Mouse (Mus musculus) lung, postnatal 0 days (tissue): ENCODE data around the gene 1700011L22Rik. TPM values are rescaled to one million over a fixed set of nuclear protein-coding genes. Genes with fewer than 3 reads are reported as not detected.

Experiments
- ATAC-seq: fragments of 200-750 bp; cut with Nextera tagmentation; 2 replicates; pipeline ENCODE4 v1.8.0; 2017; ENCODE audit warnings: moderate library complexity
- DNase-seq: peaks from one replicate; pipeline ENCODE4 v3.0.0-alpha.2; 2016; ENCODE audit warnings: low spot score
- H3K27ac ChIP-seq: fragments of 300-500 bp; sonication (generic); 2 replicates; pipeline ENCODE4 v1.5.1; 2014; ENCODE audit warnings: antibody characterized with exemption, mild to moderate bottlenecking, low read length, mixed read lengths
- H3K27me3 ChIP-seq: fragments of 300-500 bp; sonication (generic); replicated peaks from 2 replicates; pipeline ENCODE4 v1.6.1; 2014; ENCODE audit warnings: low read length, mixed read lengths; ENCODE audit not compliant: insufficient read depth
- H3K36me3 ChIP-seq: fragments of 300-500 bp; sonication (generic); 2 replicates; pipeline ENCODE4 v1.6.1; 2014; ENCODE audit warnings: low read length, mixed read lengths; ENCODE audit not compliant: insufficient read depth
- H3K4me1 ChIP-seq: fragments of 300-500 bp; sonication (generic); 2 replicates; pipeline ENCODE4 v1.6.1; 2014; ENCODE audit warnings: antibody characterized with exemption, low read depth, low read length, mixed read lengths; ENCODE audit not compliant: insufficient read depth
- H3K4me2 ChIP-seq: fragments of 300-500 bp; sonication (generic); replicated peaks from 2 replicates; pipeline ENCODE4 v1.6.1; 2014; ENCODE audit warnings: low read depth, mild to moderate bottlenecking, low read length, moderate library complexity, mixed read lengths
- H3K4me3 ChIP-seq: fragments of 300-500 bp; sonication (generic); 2 replicates; pipeline ENCODE4 v1.5.1; 2014; ENCODE audit warnings: low read depth, low read length
- H3K9ac ChIP-seq: fragments of 300-500 bp; sonication (generic); replicated peaks from 2 replicates; pipeline ENCODE4 v1.6.1; 2014; ENCODE audit warnings: low read depth, mild to moderate bottlenecking
- H3K9me3 ChIP-seq: fragments of 300-500 bp; sonication (generic); 2 replicates; pipeline ENCODE4 v1.6.1; 2016; ENCODE audit warnings: low read length, mixed read lengths
- CTCF ChIP-seq: IDR thresholded peaks from 2 replicates; pipeline ENCODE4 v1.5.1; 2016; ENCODE audit warnings: antibody characterized with exemption, mild to moderate bottlenecking
- EP300 ChIP-seq: IDR thresholded peaks from 2 replicates; pipeline ENCODE4 v1.6.1; 2016; ENCODE audit warnings: antibody characterized with exemption, mild to moderate bottlenecking, control low read depth
- whole genome bisulfite sequencing: fragments of 180-500 bp; shearing (Covaris S2); extraction: QIAGEN DNeasy Blood & Tissue Kit; methylation state at CpG from one replicate; pipeline ENCODE4 v1.1.7; 2014; 5-methylcytosine and 5-hydroxymethylcytosine counted together
- polyA plus RNA-seq: library from polyadenylated mRNA; unstranded; fragments of >200 nt; fragmentation: Nextera tagmentation; extraction: Ambion mirVana; gene quantifications from 2 replicates; pipeline ENCODE4 v1.2.1, GENCODE M21; 2015

The 1700011L22Rik gene
- polyA plus RNA-seq, 1 experiment from 2014 or later = not detected

DNA sequence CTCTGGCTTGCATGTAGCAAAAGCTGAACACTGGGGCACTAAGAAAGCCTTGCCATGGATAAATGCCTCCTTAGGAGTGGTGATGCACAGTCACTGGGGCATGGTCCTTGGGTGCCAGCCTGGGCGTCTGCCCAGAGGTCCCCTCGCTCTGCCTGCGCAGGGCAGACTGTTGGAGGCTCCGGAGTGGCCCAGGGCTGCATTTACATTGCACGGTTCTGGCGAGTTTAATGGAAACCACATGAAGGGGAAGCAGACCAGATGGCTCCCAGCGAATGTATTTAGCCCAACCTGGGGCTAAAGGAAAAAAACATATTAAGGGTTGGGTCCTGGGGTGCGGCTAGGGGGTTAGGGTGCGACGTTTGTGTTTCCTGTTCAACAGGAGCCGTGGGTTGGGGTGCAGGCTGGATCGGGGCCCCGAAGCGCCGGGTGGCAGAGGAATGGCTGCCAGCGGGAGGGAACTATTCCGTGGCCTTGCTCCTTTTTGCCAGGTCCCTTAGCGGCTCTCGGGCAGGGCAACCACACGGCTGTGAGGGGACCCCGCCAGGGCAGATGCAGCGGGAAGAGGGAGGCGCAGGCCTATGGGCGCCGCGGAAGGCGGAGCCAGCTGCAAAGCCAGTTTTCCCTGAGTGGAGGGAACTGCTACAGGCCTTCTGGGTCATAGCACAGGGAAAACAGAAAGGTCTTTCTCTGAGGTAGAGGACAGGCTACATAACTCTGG lies 38.6 kb downstream of the 1700011L22Rik start:
- peaks cover 5% of the 10 kb centered on the region; the same call in 1 of the 2 replicates for H3K4me1 ChIP-seq
- DNase-seq = peak; percentile 58
- H3K27me3 ChIP-seq = no peaks in the 10 kb centered on the region
- no peak for TF ChIP-seq EP300
- no peak for TF ChIP-seq CTCF
- H3K4me3 ChIP-seq = peak overlapping the region; percentile 34
- peak overlapping the region; percentile 71 for H3K4me2 ChIP-seq
- H3K27ac ChIP-seq = peak overlapping the region; percentile 78
- peak overlapping the region; percentile 64 for H3K9ac ChIP-seq
- ATAC-seq = peak; percentile 69
- H3K9me3 ChIP-seq = no peaks in the 10 kb centered on the region
- no peaks in the 10 kb centered on the region for H3K36me3 ChIP-seq
- 11% methylated on average over 27 of the region's 27 CpGs for WGBS

DNA sequence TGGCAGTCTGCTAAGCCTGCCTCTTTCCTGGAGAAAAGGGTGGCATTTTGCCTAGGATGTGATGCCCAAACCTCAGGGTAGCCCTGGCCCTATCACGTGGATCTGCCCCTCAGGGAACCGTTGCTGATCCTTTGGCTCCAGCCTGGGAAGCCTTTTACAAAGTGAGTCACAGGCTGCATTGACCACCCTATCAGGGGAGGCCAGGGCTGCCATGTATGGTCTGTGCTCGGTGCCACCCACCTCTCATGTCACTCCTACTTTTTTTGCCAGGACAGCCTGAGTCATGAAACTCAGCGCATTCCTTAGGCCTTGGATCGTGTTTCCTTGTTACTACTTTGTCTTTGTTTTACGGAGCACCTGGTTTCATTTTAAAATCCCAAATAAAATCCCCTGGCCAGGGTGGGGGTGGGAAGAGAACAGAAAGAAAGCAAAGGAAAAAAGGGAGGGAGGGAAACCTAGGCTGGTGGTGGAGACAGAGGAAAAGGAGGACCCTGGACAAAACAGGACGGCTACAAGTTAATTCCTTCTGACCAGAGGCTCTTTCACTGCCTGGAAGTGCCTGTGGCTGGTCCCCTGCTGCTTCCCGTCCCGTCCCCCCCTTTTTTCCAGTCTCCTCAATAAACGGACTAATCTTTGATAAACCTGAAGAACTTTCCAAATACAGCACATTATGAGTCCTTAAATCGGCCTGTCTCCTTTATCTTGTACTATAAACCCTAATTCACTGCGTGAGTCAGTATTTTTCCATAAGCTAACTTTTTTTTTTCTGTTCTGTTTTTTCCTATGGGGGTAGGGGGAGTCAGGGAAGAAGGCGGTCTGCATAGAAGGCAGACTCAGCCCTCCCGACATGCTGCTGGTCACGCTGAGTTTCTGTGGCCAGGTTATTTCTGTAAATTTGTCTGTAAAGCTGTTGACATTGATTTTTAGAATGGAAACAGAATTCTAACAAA lies 39.4 kb downstream of the 1700011L22Rik start:
- H3K36me3 ChIP-seq = no peaks in the 10 kb centered on the region
- H3K27ac ChIP-seq = peak overlapping the region; percentile 78
- peak overlapping the region; percentile 71 for H3K4me2 ChIP-seq
- DNase-seq = peak; percentile 93
- TF ChIP-seq CTCF = no peak
- TF ChIP-seq EP300 = 0 out of 2 replicates have a peak, but pooled peaks have one; percentile 17
- H3K4me3 ChIP-seq = peak overlapping the region; percentile 14; the same call in 1 of the 2 replicates
- peaks cover 5% of the 10 kb centered on the region; the same call in 1 of the 2 replicates for H3K4me1 ChIP-seq
- no peaks in the 10 kb centered on the region for H3K27me3 ChIP-seq
- peak; percentile 94 for ATAC-seq
- H3K9me3 ChIP-seq = no peaks in the 10 kb centered on the region
- WGBS = 14% methylated on average over 15 of the region's 15 CpGs
- H3K9ac ChIP-seq = no peak overlapping the region

DNA sequence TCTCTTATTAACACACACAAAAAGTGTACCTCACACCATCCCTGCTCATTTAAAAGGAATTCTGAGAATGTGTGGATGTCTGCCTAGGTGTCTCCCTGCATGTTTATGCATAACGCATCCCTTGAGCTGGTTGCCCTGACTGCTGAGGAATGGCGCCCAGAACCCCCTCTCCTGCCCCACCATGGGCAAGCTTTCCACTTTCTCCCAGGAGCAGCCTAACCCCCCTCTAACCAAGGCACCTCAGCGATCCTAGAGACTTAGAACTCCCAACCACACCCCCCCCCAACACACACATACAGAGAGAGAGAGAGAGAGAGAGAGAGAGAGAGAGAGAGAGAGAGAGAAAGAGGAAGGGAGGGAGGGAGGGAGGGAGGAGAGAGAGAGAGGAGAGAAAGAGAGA lies 40.2 kb downstream of the 1700011L22Rik start:
- WGBS = 56% methylated on average over 3 of the region's 3 CpGs
- no peak for TF ChIP-seq EP300
- TF ChIP-seq CTCF = no peak
- Histone ChIP-seq H3K9ac (no peak overlapping the region), H3K27ac (no peak overlapping the region), H3K4me3 (no peak overlapping the region), H3K36me3 (no peaks in the 10 kb centered on the region), H3K4me1 (peaks cover 5% of the 10 kb centered on the region; the same call in 1 of the 2 replicates), H3K4me2 (0 out of 2 replicates have a peak overlapping the region, but pooled peaks have one; percentile 71), H3K27me3 (no peaks in the 10 kb centered on the region), H3K9me3 (no peaks in the 10 kb centered on the region)
- ATAC-seq (no peak), DNase-seq (no peak)

DNA sequence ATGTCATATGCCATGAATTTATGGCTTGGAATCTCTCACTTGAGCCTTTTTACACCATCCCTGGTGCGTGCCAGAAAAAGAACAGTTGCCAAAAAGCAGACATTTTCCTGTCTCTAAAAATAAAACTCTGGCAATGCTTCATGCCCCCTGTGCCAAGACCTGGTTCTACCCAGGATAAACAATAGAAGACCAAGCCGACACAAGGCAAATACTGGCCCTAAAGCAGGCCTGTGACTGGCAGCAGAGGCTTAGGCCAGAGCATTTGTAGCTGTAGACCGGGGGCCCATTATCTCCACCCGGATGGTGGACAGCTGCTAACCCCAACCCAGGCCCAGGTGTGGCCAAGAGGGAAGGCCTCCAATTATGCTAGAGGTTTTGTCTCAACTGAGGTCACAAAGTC lies 41.5 kb downstream of the 1700011L22Rik start:
- Histone ChIP-seq H3K27me3 (no peaks in the 10 kb centered on the region), H3K27ac (no peak overlapping the region), H3K36me3 (no peaks in the 10 kb centered on the region), H3K4me1 (peaks cover 5% of the 10 kb centered on the region; the same call in 1 of the 2 replicates), H3K9ac (no peak overlapping the region), H3K9me3 (no peaks in the 10 kb centered on the region), H3K4me3 (no peak overlapping the region), H3K4me2 (no peak overlapping the region)
- DNase-seq = peak; percentile 23
- no peak for ATAC-seq
- TF ChIP-seq CTCF = no peak
- no peak for TF ChIP-seq EP300
- WGBS = 52% methylated on average over 4 of the region's 4 CpGs

DNA sequence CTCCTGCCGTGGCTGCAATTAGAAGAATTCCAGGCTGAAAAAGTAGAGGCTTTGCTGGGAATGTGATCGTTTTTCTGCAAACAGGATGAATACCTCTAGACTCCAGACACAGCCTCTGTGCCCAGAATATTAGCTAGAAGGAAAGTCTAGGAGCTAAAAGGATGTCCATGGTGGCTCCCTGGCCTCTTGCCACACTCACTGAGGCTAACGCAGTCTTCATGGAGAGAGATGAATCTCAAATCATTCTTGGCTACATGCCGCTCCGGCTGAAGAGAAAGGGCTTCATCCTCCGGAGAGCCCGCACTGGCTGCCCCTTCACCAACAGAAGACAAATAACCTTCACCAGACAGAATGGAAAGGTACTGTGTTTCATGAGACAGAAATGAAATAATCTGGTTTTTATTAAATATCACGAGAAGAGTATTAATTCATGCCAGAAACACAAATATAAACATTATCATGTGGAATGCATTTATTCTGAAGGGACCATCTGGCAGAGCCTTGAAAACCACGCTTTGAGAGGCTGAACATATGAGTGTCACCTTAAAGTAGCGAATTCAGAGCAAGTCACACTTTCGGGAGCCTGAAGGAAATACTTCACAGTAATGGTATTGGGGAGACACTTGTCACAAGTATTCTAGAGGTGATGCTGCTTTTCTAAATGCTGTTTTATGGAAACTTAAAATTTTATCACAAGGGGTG lies 46.8 kb downstream of the 1700011L22Rik start:
- H3K9me3 ChIP-seq = no peaks in the 10 kb centered on the region
- no peaks in the 10 kb centered on the region for H3K27me3 ChIP-seq
- DNase-seq (no peak), ATAC-seq (no peak)
- no peak overlapping the region for H3K9ac ChIP-seq
- H3K4me1 ChIP-seq = no peaks in the 10 kb centered on the region
- 69% methylated on average over 11 of the region's 11 CpGs for WGBS
- no peak for TF ChIP-seq CTCF
- TF ChIP-seq EP300 = no peak
- H3K4me3 ChIP-seq = no peak overlapping the region
- no peak overlapping the region for H3K27ac ChIP-seq
- no peak overlapping the region for H3K4me2 ChIP-seq
- no peaks in the 10 kb centered on the region for H3K36me3 ChIP-seq

DNA sequence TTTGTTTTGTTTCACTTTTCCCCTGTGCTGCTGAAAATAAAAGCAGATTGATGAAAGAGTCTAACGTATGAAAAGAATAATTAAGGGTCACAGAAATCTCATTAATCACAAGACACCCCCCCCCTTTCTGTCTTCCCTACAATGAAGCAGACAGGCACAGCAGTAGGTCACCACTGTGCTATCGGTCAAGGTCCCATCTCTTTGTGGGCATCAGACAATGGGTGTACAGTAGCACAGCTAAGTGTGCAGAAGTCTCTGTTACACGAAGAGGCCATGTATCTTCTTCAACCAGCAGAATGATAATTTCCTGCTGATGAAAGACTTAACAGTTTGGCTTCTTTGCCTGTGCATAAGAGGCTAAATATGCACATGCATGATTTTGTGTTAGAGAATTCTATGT lies 49.7 kb downstream of the 1700011L22Rik start:
- DNase-seq (no peak), ATAC-seq (no peak)
- 67% methylated on average over 3 of the region's 3 CpGs for WGBS
- Histone ChIP-seq H3K4me3 (no peak overlapping the region), H3K27ac (no peak overlapping the region), H3K36me3 (no peaks in the 10 kb centered on the region), H3K9me3 (no peaks in the 10 kb centered on the region), H3K4me2 (no peak overlapping the region), H3K27me3 (no peaks in the 10 kb centered on the region), H3K9ac (no peak overlapping the region), H3K4me1 (no peaks in the 10 kb centered on the region)
- TF ChIP-seq CTCF (no peak), EP300 (no peak)
